Mouse (Mus musculus) gastrocnemius, adult 2 months (tissue): ENCODE data around the gene Vmn2r72. TPM values are rescaled to one million over a fixed set of nuclear protein-coding genes. Genes with fewer than 3 reads are reported as not detected.

Experiments used
- DNase-seq: peaks from one replicate; pipeline ENCODE4 v3.0.0; 2022
- H3K27ac ChIP-seq: fragments of 200-600 bp; 2 replicates; pipeline ENCODE4 v1.8.1; 2022; ENCODE audit warnings: mild to moderate bottlenecking
- H3K4me3 ChIP-seq: fragments of 200-600 bp; 2 replicates; pipeline ENCODE4 v1.8.1; 2022; ENCODE audit warnings: mild to moderate bottlenecking, moderate library complexity
- CTCF ChIP-seq: fragments of 200-600 bp; IDR thresholded peaks from 2 replicates; pipeline ENCODE4 v1.8.1; 2022; ENCODE audit warnings: antibody characterized with exemption, mild to moderate bottlenecking, moderate library complexity
- intact Hi-C: fragments of 180-260 bp; cut with DNase I; formaldehyde crosslinking; loops from one replicate; pipeline ENCODE4 v1.15.1; 2025
- long read RNA-seq, 2 experiments: library from polyadenylated mRNA; stranded (forward); transcript quantifications; one replicate each; pipeline ENCODE4 v2.0.0; 2021
- total RNA-seq, 2 experiments: library from RNA; stranded (reverse); gene quantifications; 2 replicates each; pipeline ENCODE4 v1.2.3; 2021

The Vmn2r72 gene
- total RNA-seq, result not detected
- long read RNA-seq, experiment 1, result 0 reads
- long read RNA-seq, experiment 2, result 0 reads

- no peak for DNase-seq
- Histone ChIP-seq H3K4me3 (no peak within 1 kb of the TSS), H3K27ac (no peak within 1 kb of the TSS)
- intact Hi-C loops, result no loop called here
- no peak for TF ChIP-seq CTCF
Measured at GRCm38 (mm10) chr7:85754997-85755396, at the start of gene Vmn2r72. Vmn2r72 (minus strand) TSS chr7:85755097.

Other genes with a start within 250 kb of the Vmn2r72 start
- not detected for gene Vmn2r71, start 192.0 kb downstream of the Vmn2r72 start, total RNA-seq
- gene Vmn2r70, start 185.9 kb downstream of the Vmn2r72 start, total RNA-seq, result not detected
- gene Vmn2r73, start 121.2 kb upstream of the Vmn2r72 start, total RNA-seq, result not detected
- not detected for gene Vmn2r74, start 206.5 kb upstream of the Vmn2r72 start, total RNA-seq